Mouse (Mus musculus) CH12.LX (cell line): ENCODE results near the gene Ackr4. TPM values are rescaled to one million over a fixed set of nuclear protein-coding genes. Genes with fewer than 3 reads are reported as not detected.

Source experiments
- DNase-seq: peaks from one replicate; pipeline ENCODE4 v3.0.0-alpha.2; 2013; ENCODE audit errors: extremely low read depth
- H3K27ac ChIP-seq: 2 replicates; pipeline ENCODE4 v1.5.1; 2012; ENCODE audit warnings: low read depth, mild to moderate bottlenecking, control low read depth, moderate library complexity; ENCODE audit not compliant: insufficient read depth
- H3K27me3 ChIP-seq: replicated peaks from 2 replicates; pipeline ENCODE3; 2012; ENCODE audit warnings: inconsistent platforms
- H3K36me3 ChIP-seq, 2 experiments: replicated peaks in 1 of 2; 2 replicates each; pipeline versions ENCODE3 to v1.6.1; 2012; ENCODE audit warnings: inconsistent platforms in 1 of 2, low read length in 1 of 2, mild to moderate bottlenecking in 1 of 2, mixed read lengths in 1 of 2, moderate library complexity in 1 of 2; ENCODE audit not compliant: control insufficient read depth in 1 of 2, insufficient read depth in 1 of 2
- H3K4me1 ChIP-seq, 2 experiments: 2 replicates each; pipeline ENCODE4 v1.6.1; 2012; ENCODE audit warnings: inconsistent platforms in 1 of 2, moderate library complexity in 1 of 2; ENCODE audit not compliant: insufficient read depth in 2 of 2, control insufficient read depth in 1 of 2
- H3K4me2 ChIP-seq: 2 replicates; pipeline ENCODE4 v1.6.1; 2012; ENCODE audit warnings: low read depth, mild to moderate bottlenecking, control low read depth; ENCODE audit not compliant: poor library complexity, insufficient read depth, severe bottlenecking
- H3K4me3 ChIP-seq, 3 experiments: fragments of 150-350 bp in 1 of 3; sonication (generic) in 1 of 3; replicated peaks in 1 of 3; 2 replicates each; pipeline versions ENCODE3 to v1.5.1; 2011 to 2012; ENCODE audit warnings: low read depth in 2 of 3, low read length in 2 of 3, mild to moderate bottlenecking in 2 of 3, moderate library complexity in 2 of 3, control low read depth in 1 of 3, improper control_type of control experiment in 1 of 3, inconsistent platforms in 1 of 3, mixed read lengths in 1 of 3; ENCODE audit not compliant: poor library complexity in 1 of 3
- H3K79me2 ChIP-seq: replicated peaks from 2 replicates; pipeline ENCODE4 v1.6.1; 2012; ENCODE audit warnings: mild to moderate bottlenecking, moderate library complexity; ENCODE audit not compliant: control insufficient read depth, poor library complexity, insufficient read depth, severe bottlenecking; ENCODE audit errors: extremely low read depth
- H3K9ac ChIP-seq: 2 replicates; pipeline ENCODE4 v1.6.1; 2012; ENCODE audit warnings: low read depth, mild to moderate bottlenecking, control low read depth, moderate library complexity; ENCODE audit not compliant: insufficient read depth
- H3K9me3 ChIP-seq: replicated peaks from 2 replicates; pipeline ENCODE3; 2012; ENCODE audit warnings: low read length, inconsistent platforms, mixed read lengths
- BHLHE40 ChIP-seq: IDR thresholded peaks from 2 replicates; pipeline ENCODE4 v1.6.1; 2011; ENCODE audit warnings: mild to moderate bottlenecking, low read depth, low read length, improper control_type of control experiment
- CHD1 ChIP-seq: IDR thresholded peaks from 2 replicates; pipeline ENCODE4 v1.6.1; 2012; ENCODE audit warnings: low read depth, low read length, improper control_type of control experiment, inconsistent platforms
- CHD2 ChIP-seq: IDR thresholded peaks from 2 replicates; pipeline ENCODE4 v1.6.1; 2011; ENCODE audit warnings: low read length, improper control_type of control experiment
- CTCF ChIP-seq, 2 experiments: IDR thresholded peaks in 1 of 2; conservative IDR thresholded peaks in 1 of 2; 2 replicates each; pipeline ENCODE4 v1.5.1; 2011 to 2012; ENCODE audit warnings: low read depth in 2 of 2, low read length in 2 of 2, improper control_type of control experiment in 1 of 2, inconsistent platforms in 1 of 2, mild to moderate bottlenecking in 1 of 2, moderate library complexity in 1 of 2
- GABPA ChIP-seq: IDR thresholded peaks from 2 replicates; pipeline ENCODE4 v1.6.1; 2012; ENCODE audit warnings: low read depth, low read length, improper control_type of control experiment, inconsistent platforms; ENCODE audit not compliant: insufficient replicate concordance
- IRF4 ChIP-seq: IDR thresholded peaks from 2 replicates; pipeline ENCODE4 v1.6.1; 2014; ENCODE audit warnings: low read depth, mild to moderate bottlenecking, inconsistent platforms, low read length, improper control_type of control experiment
- JUN ChIP-seq: IDR thresholded peaks from 2 replicates; pipeline ENCODE4 v1.6.1; 2011; ENCODE audit warnings: low read depth, mild to moderate bottlenecking, low read length, improper control_type of control experiment, moderate library complexity; ENCODE audit not compliant: insufficient read depth
- MAFK ChIP-seq: IDR thresholded peaks from 2 replicates; pipeline ENCODE4 v1.6.1; 2011; ENCODE audit warnings: low read length, improper control_type of control experiment; ENCODE audit not compliant: insufficient replicate concordance
- MAZ ChIP-seq: IDR thresholded peaks from 2 replicates; pipeline ENCODE4 v1.6.1; 2012; ENCODE audit warnings: low read depth, mild to moderate bottlenecking, inconsistent platforms, low read length, improper control_type of control experiment, moderate library complexity
- MEF2A ChIP-seq: IDR thresholded peaks from 2 replicates; pipeline ENCODE4 v1.6.1; 2014; ENCODE audit warnings: low read depth, mild to moderate bottlenecking, inconsistent platforms, low read length, improper control_type of control experiment, borderline replicate concordance
- MXI1 ChIP-seq: IDR thresholded peaks from 2 replicates; pipeline ENCODE4 v1.6.1; 2011; ENCODE audit warnings: mild to moderate bottlenecking, low read depth, low read length, improper control_type of control experiment
- MYC ChIP-seq: IDR thresholded peaks from 2 replicates; pipeline ENCODE4 v1.6.1; 2011; ENCODE audit warnings: low read depth, mild to moderate bottlenecking, improper control_type of control experiment, low read length
- NELFE ChIP-seq: IDR thresholded peaks from 2 replicates; pipeline ENCODE4 v1.6.1; 2011; ENCODE audit warnings: low read depth, low read length, improper control_type of control experiment
- NRF1 ChIP-seq: IDR thresholded peaks from 2 replicates; pipeline ENCODE4 v1.6.1; 2014; ENCODE audit warnings: low read depth, mild to moderate bottlenecking, inconsistent platforms, low read length, improper control_type of control experiment, moderate library complexity
- POLR2A ChIP-seq: IDR thresholded peaks from 2 replicates; pipeline ENCODE4 v1.6.1; 2011; ENCODE audit warnings: low read depth, mild to moderate bottlenecking, improper control_type of control experiment, low read length
- RAD21 ChIP-seq: IDR thresholded peaks from 2 replicates; pipeline ENCODE4 v1.6.1; 2011; ENCODE audit warnings: low read depth, mild to moderate bottlenecking, low read length, improper control_type of control experiment, moderate library complexity
- SIN3A ChIP-seq: IDR thresholded peaks from 2 replicates; pipeline ENCODE4 v1.6.1; 2012; ENCODE audit warnings: low read length, improper control_type of control experiment, inconsistent platforms
- SMC3 ChIP-seq: IDR thresholded peaks from 2 replicates; pipeline ENCODE4 v1.6.1; 2011; ENCODE audit warnings: low read depth, low read length, improper control_type of control experiment
- TCF12 ChIP-seq: IDR thresholded peaks from 2 replicates; pipeline ENCODE4 v1.6.1; 2014; ENCODE audit warnings: low read depth, mild to moderate bottlenecking, inconsistent platforms, low read length, improper control_type of control experiment
- UBTF ChIP-seq: IDR thresholded peaks from 2 replicates; pipeline ENCODE4 v1.6.1; 2012; ENCODE audit warnings: low read depth, mild to moderate bottlenecking, inconsistent platforms, low read length, improper control_type of control experiment, moderate library complexity
- ZC3H11A ChIP-seq: IDR thresholded peaks from 2 replicates; pipeline ENCODE4 v1.6.1; 2012; ENCODE audit warnings: low read depth, mild to moderate bottlenecking, inconsistent platforms, low read length, improper control_type of control experiment
- ZMIZ1 ChIP-seq: IDR thresholded peaks from 2 replicates; pipeline ENCODE4 v1.6.1; 2012; ENCODE audit warnings: low read depth, mild to moderate bottlenecking, inconsistent platforms, low read length, improper control_type of control experiment
- dilution Hi-C: fragments of 300-500 bp; cut with MboI; formaldehyde crosslinking; loops from 2 replicates; pipeline ENCODE4 v1.14.3; 2020; ENCODE audit warnings: low sequenced_read_pairs; ENCODE audit not compliant: extremely low pct_unique_long_range_greater_than_20kb, extremely low pct_ligation_motif_present
- in situ Hi-C: fragments of 300-500 bp; cut with MboI; formaldehyde crosslinking; loops from 3 replicates; pipeline ENCODE4 v1.14.3; 2019; ENCODE audit warnings: low sequenced_read_pairs, low pct_ligation_motif_present, low pct_unique_long_range_greater_than_20kb, mixed read lengths
- polyA plus RNA-seq: library from polyadenylated mRNA; unstranded; fragments of >175 nt; gene quantifications from 2 replicates; pipeline ENCODE4 v1.2.1, GENCODE M21; 2012; ENCODE audit warnings: low read depth; ENCODE audit not compliant: insufficient read length
- total RNA-seq, 2 experiments: library from RNA; depleted of rRNA; stranded (reverse); fragments of 300-350 nt in 1 of 2; fragments of >200 nt in 1 of 2; gene quantifications; 2 replicates each; pipeline ENCODE4 v1.2.3; 2012 to 2014

The Ackr4 gene
- total and polyA plus RNA-seq, 3 experiments: 0.17 to 0.39 (median 0.33) TPM

- H3K27ac ChIP-seq: no peak overlapping the region
- no peak for TF ChIP-seq TCF12
- TF ChIP-seq MYC: no peak
- no peak for TF ChIP-seq BHLHE40
- peak; percentile 61 to 86 for TF ChIP-seq CTCF (conservative IDR thresholded peaks at IDR 0.05 in 1 of 2, IDR thresholded peaks at IDR 0.05 in 1 of 2; ENCODE audit: low read depth in 2 of 2, low read length in 2 of 2)
- TF ChIP-seq MAZ: no peak
- no peak for TF ChIP-seq IRF4
- no peak for TF ChIP-seq MXI1
- no peak for TF ChIP-seq ZC3H11A
- no peak for TF ChIP-seq CHD2
- TF ChIP-seq NELFE: no peak
- TF ChIP-seq RAD21: peak; percentile 17
- TF ChIP-seq, all 38 proteins: peak for 2
- Histone ChIP-seq H3K27me3 (no peaks in the 10 kb centered on the region), H3K9me3 (no peaks in the 10 kb centered on the region), H3K9ac (no peak overlapping the region), H3K79me2 (no peaks in the 10 kb centered on the region), H3K4me3 (no peak overlapping the region), H3K4me2 (no peak overlapping the region), H3K4me1 (no peaks in the 10 kb centered on the region), H3K36me3 (peaks cover 0 to 2% of the 10 kb centered on the region in 2 experiments)
- in situ Hi-C loops (no loop called here), dilution Hi-C loops (no loop called here)
- DNase-seq: peak; percentile 6
These were observed 17.7 kb upstream of the Ackr4 start for GRCm38 (mm10) chr9:104144314-104144996.

- H3K36me3 ChIP-seq: no peaks in the 10 kb centered on the region
- H3K9ac ChIP-seq: no peak overlapping the region
- no peak for DNase-seq
- H3K9me3 ChIP-seq: peaks cover 4% of the 10 kb centered on the region
- H3K4me2 ChIP-seq: no peak overlapping the region
- no peaks in the 10 kb centered on the region for H3K27me3 ChIP-seq
- no peaks in the 10 kb centered on the region for H3K79me2 ChIP-seq
- TF ChIP-seq SIN3A (no peak), SMC3 (no peak), MEF2A (no peak), NELFE (no peak), UBTF (no peak), POLR2A (no peak), MAFK (no peak), CHD1 (no peak), BHLHE40 (no peak), GABPA (no peak), MXI1 (no peak), ZMIZ1 (no peak), NRF1 (no peak), JUN (no peak), CTCF (conservative IDR thresholded peaks at IDR 0.05 in 1 of 2, IDR thresholded peaks at IDR 0.05 in 1 of 2; ENCODE audit: low read depth in 2 of 2, low read length in 2 of 2) (no peak)
- in situ Hi-C loops: no loop called here
- H3K4me1 ChIP-seq: no peaks in the 10 kb centered on the region
- no peak overlapping the region for H3K4me3 ChIP-seq
- dilution Hi-C loops: no loop called here
- H3K27ac ChIP-seq: no peak overlapping the region
These were observed 16.1 kb upstream of the Ackr4 start for GRCm38 (mm10) chr9:104142805-104143204.
